Mouse (Mus musculus) cerebellum, adult 2 months (tissue): ENCODE measurements around the gene Ufsp2.

Experiments
- CTCF ChIP-seq: fragments of 200-500 bp; IDR thresholded peaks from 2 replicates; pipeline ENCODE4 v1.5.1; 2011; ENCODE audit warnings: low read depth, mild to moderate bottlenecking, control low read depth, low read length, moderate library complexity, borderline replicate concordance; ENCODE audit not compliant: insufficient read depth
- POLR2A ChIP-seq: fragments of 200-500 bp; IDR thresholded peaks from 2 replicates; pipeline ENCODE4 v1.6.1; 2011; ENCODE audit warnings: low read length, control low read depth, borderline replicate concordance; ENCODE audit not compliant: insufficient read depth

GRCm38 (mm10) chr8:46022758-46023157, 47.4 kb downstream of the Ufsp2 start:
- TF ChIP-seq CTCF (no peak), POLR2A (no peak)
